Mouse (Mus musculus): ENCODE results near the gene Prrg4. TPM values are rescaled to one million over a fixed set of nuclear protein-coding genes. Genes with fewer than 3 reads are reported as not detected.
"Not testable (repeated sequence)": the region's sequence is repeated elsewhere in the genome, so short reads cannot be mapped to it uniquely, and the experiment has no call there.

The Prrg4 gene
- total RNA-seq, 2 experiments from 2014 or later, result 0.78 to 1.6 TPM

GRCm38 (mm10) chr2:104842559-104842958 is 7.1 kb downstream of the Prrg4 start:
- DNase-seq (ENCODE audit: low spot score in 2 of 2), result no peak

GRCm38 (mm10) chr2:104841736-104842135 is 7.9 kb downstream of the Prrg4 start:
- DNase-seq (ENCODE audit: low spot score in 2 of 2), result no peak

- DNase-seq (ENCODE audit: low spot score in 2 of 2), result no peak
These were observed 8.7 kb downstream of the Prrg4 start for GRCm38 (mm10) chr2:104840974-104841373.

GRCm38 (mm10) chr2:104832486-104832885 is 17.2 kb downstream of the Prrg4 start:
- DNase-seq (ENCODE audit: low spot score in 2 of 2), result no peak

GRCm38 (mm10) chr2:104826191-104826590 is 23.5 kb downstream of the Prrg4 start:
- DNase-seq (ENCODE audit: low spot score in 2 of 2), result no peak

- DNase-seq (ENCODE audit: low spot score in 2 of 2), result not testable (repeated sequence)
These were observed 30.9 kb downstream of the Prrg4 start for GRCm38 (mm10) chr2:104818763-104819162.

GRCm38 (mm10) chr2:104817555-104818330 is 31.9 kb downstream of the Prrg4 start:
- DNase-seq (ENCODE audit: low spot score in 2 of 2), result no peak

GRCm38 (mm10) chr2:104816866-104817439 is 32.7 kb downstream of the Prrg4 start:
- peak; percentile 86 to 92 for DNase-seq (ENCODE audit: low spot score in 2 of 2)

- no peak for DNase-seq (ENCODE audit: low spot score in 2 of 2)
These were observed 33.3 kb downstream of the Prrg4 start, which contains the start of gene Qser1 for GRCm38 (mm10) chr2:104816371-104816827. Qser1 (minus strand) TSS chr2:104816760.

- DNase-seq (ENCODE audit: low spot score in 2 of 2), result peak; percentile 19 to 39
These were observed 33.9 kb downstream of the Prrg4 start for GRCm38 (mm10) chr2:104815561-104816370.

GRCm38 (mm10) chr2:104814181-104814951 is 35.3 kb downstream of the Prrg4 start:
- no peak for DNase-seq (ENCODE audit: low spot score in 2 of 2)

GRCm38 (mm10) chr2:104805435-104805834 is 44.2 kb downstream of the Prrg4 start:
- no peak for DNase-seq (ENCODE audit: low spot score in 2 of 2)

Other genes with a start within 250 kb of the Prrg4 start
- gene Tcp11l1, start 137.7 kb downstream of the Prrg4 start, total RNA-seq (2021), result 1 to 10 TPM; 7.1 to 9.5 TPM
- gene Pin1rt1, start 133.5 kb downstream of the Prrg4 start, total RNA-seq (2021), result not detected
- 1 to 10 TPM; 2.4 to 3.3 TPM for gene Depdc7, start 107.0 kb downstream of the Prrg4 start, total RNA-seq (2021)
- gene Qser1, start 33.1 kb downstream of the Prrg4 start, total RNA-seq (2021), result 10 to 100 TPM; 27.6 to 28.5 TPM
- gene Ccdc73, start 17.9 kb upstream of the Prrg4 start, total RNA-seq (2021), result 1 to 10 TPM; 3.1 to 4.1 TPM
- 100 to 1,000 TPM; 134 to 136 TPM for gene Eif3m, start 167.2 kb upstream of the Prrg4 start, total RNA-seq (2021)
- gene Gm11060, start 242.1 kb upstream of the Prrg4 start, total RNA-seq (2021), result not detected